Mouse (Mus musculus) cerebellum, postnatal 4 days (tissue): ENCODE data around the gene Vmn1r76.

ENCODE experiments used
- DNase-seq, 2 experiments: peaks; one replicate each; pipeline ENCODE4 v3.0.0; 2022; ENCODE audit warnings: low spot score in 2 of 2, mixed read lengths in 1 of 2

Gene Vmn1r76

DNA sequence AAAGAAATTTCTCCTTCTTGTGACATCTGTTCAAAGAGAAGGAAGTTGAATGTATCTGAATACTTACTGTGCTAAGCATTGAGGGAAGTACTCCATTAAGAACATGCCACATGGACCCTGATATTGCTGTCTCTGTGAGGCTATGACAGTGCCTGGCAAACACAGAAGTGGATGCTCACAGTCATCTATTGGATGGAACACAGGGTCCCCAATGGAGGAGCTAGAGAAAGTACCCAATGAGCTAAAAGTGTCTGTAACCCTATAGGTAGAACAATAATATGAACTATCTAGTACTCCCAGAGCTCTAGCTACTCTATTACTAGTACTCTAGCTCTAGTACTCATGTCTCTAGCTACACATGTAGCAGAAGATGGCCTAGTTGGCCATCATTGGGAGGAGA is at the start of gene Vmn1r76:
Gene Vmn1r76, minus strand, starts transcription at position 101 of the 400 bp plus-strand sequence.
- DNase-seq, result no peak

DNA sequence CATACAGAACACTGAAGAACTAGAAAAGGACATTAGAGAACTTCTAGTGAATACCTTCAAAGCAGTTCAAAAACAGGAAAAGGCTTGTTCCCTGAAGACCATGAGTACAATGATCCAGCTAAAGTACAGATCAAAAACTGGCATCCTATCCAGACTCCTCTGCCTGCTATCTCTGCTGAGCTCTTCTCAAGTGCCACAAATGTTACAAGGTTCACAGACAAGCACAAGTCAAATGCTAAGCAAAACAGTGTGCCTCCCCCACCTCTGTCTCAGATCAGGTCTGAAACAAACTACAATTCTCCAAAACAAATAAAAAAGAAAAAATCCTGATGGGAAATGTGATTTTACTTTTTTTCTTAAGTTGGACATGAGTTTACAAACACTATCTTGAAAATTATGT is 34.6 kb upstream of the Vmn1r76 start:
- no peak for DNase-seq

DNA sequence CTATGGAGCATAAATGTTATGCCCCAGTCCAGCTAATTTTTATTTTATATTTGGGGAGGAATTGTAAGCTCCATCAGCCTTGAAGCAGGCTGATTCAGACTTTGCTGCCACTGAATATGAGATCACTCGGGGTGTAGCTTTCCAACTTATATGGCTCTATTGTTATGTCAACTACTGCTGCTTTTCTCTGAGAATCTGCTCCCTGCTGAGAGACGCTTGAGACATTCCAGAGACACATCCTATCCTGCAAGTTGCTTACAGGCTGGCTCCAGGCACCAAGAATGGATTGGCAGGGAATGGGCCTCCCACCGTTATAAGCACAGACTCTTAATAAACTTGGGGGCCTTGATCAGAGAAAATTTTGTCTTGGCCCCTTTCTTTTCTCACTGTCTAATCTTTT is 10.0 kb upstream of the Vmn1r76 start:
- DNase-seq, result no peak

GRCm38 (mm10) chr7:11874330-11874729 is 63.7 kb downstream of the Vmn1r76 start, which contains the start of gene Vmn1r75:
TSS of gene Vmn1r75 (plus strand) at chr7:11874630.
- DNase-seq, result no peak
